ENCODE assay signal across 15 mouse cellular contexts in genomic region chr19:21821877-21822276, GRCm38 (mm10). TPM values are rescaled to one million over a fixed set of nuclear protein-coding genes. Genes with fewer than 3 reads are reported as not detected.
DNase-seq lines count a peak whose midpoint lies in the region; ATAC-seq and TF ChIP-seq lines count a peak whose summit lies in the region.
"Had no signal": no experiment of that assay in that cellular context is flagged by ENCODE, and none has a peak within 500 bp of the region (broad histone marks: within the 10 kb centered on the region; RNA-seq: fewer than 3 reads in every experiment).

No protein-coding gene starts in this region.

- no peak for TF ChIP-seq CTCF in kidney, postnatal 0 days (IDR thresholded peaks at IDR 0.05; ENCODE audit: low read depth)

- no peak overlapping the region for H3K9ac ChIP-seq in heart, embryonic 13.5 days
- H3K9ac ChIP-seq in kidney, postnatal 0 days (ENCODE audit: low read depth, low read length): no peak overlapping the region
- no peak overlapping the region for H3K9ac ChIP-seq in forebrain, embryonic 16.5 days (replicated peaks; ENCODE audit: low read depth, low read length)
- H3K9ac ChIP-seq: midbrain, embryonic 15.5 days; neural tube, embryonic 13.5 days had no signal

- peaks cover 13% of the 10 kb centered on the region for H3K4me1 ChIP-seq in heart, embryonic 10.5 days
- H3K4me1 ChIP-seq in heart, embryonic 13.5 days: peaks cover 38% of the 10 kb centered on the region
- H3K4me1 ChIP-seq in kidney, postnatal 0 days (replicated peaks; ENCODE audit: insufficient read depth, low read length): no peaks in the 10 kb centered on the region
- no peaks in the 10 kb centered on the region for H3K4me1 ChIP-seq in forebrain, embryonic 10.5 days
- no peaks in the 10 kb centered on the region for H3K4me1 ChIP-seq in forebrain, embryonic 16.5 days (replicated peaks; ENCODE audit: control insufficient read depth, insufficient read depth, low read length)
- H3K4me1 ChIP-seq: midbrain, embryonic 15.5 days; neural tube, embryonic 13.5 days had no signal

- peak; percentile 24 to 60 for DNase-seq in adrenal gland, adult (ENCODE audit: inconsistent age in 2 of 2, low spot score in 1 of 2)
- DNase-seq in adrenal gland, postnatal 10 days: no peak
- peak; percentile 18 for DNase-seq in heart, adult 8-10 months (ENCODE audit: low spot score)
- DNase-seq in heart, embryonic 10.5 days (ENCODE audit: low spot score): no peak
- DNase-seq in kidney, postnatal 0 days (ENCODE audit: low spot score): peak; percentile 56
- no peak for DNase-seq in forebrain, embryonic 10.5 days (ENCODE audit: extremely low spot score, low spot score)
- DNase-seq: adrenal gland, postnatal 25 days; thymus, adult 18-20 months had no signal

- 76% methylated on average over 6 of the region's 6 CpGs for WGBS in heart, embryonic 10.5 days
- 48% methylated on average over 6 of the region's 6 CpGs for WGBS in heart, embryonic 13.5 days
- WGBS in kidney, postnatal 0 days: 36% methylated on average over 6 of the region's 6 CpGs
- WGBS in forebrain, embryonic 10.5 days: 91% methylated on average over 6 of the region's 6 CpGs
- WGBS in forebrain, embryonic 16.5 days: 82% methylated on average over 6 of the region's 6 CpGs

- ATAC-seq in heart, embryonic 13.5 days (ENCODE audit: extremely low read depth, insufficient number of reproducible peaks, low FRiP score, low TSS enrichment): no peak
- ATAC-seq in kidney, postnatal 0 days (replicated peaks; ENCODE audit: low FRiP score, low read depth): no peak
- no peak for ATAC-seq in forebrain, embryonic 16.5 days
- ATAC-seq: forebrain, embryonic 14.5 days; intestine, embryonic 16.5 days; midbrain, embryonic 15.5 days; Patski had no signal

- no peak overlapping the region for H3K27ac ChIP-seq in heart, embryonic 10.5 days
- H3K27ac ChIP-seq in heart, embryonic 13.5 days (replicated peaks): peak overlapping the region; percentile 56; the same call in 1 of the 2 replicates
- no peak overlapping the region for H3K27ac ChIP-seq in kidney, postnatal 0 days
- no peak overlapping the region for H3K27ac ChIP-seq in forebrain, embryonic 10.5 days
- H3K27ac ChIP-seq in forebrain, embryonic 16.5 days (ENCODE audit: low read length): no peak overlapping the region
- H3K27ac ChIP-seq: midbrain, embryonic 15.5 days; neural tube, embryonic 13.5 days had no signal

- no peak overlapping the region for H3K4me3 ChIP-seq in heart, embryonic 10.5 days
- no peak overlapping the region for H3K4me3 ChIP-seq in heart, embryonic 13.5 days
- H3K4me3 ChIP-seq in kidney, postnatal 0 days (replicated peaks; ENCODE audit: low read depth, low read length): no peak overlapping the region
- H3K4me3 ChIP-seq in forebrain, embryonic 10.5 days: no peak overlapping the region
- H3K4me3 ChIP-seq in forebrain, embryonic 16.5 days (replicated peaks; ENCODE audit: low read length): no peak overlapping the region
- H3K4me3 ChIP-seq: midbrain, embryonic 15.5 days; neural tube, embryonic 13.5 days had no signal

- H3K27me3 ChIP-seq in heart, embryonic 10.5 days (ENCODE audit: insufficient read depth, poor library complexity, severe bottlenecking): no peaks in the 10 kb centered on the region
- H3K27me3 ChIP-seq in heart, embryonic 13.5 days (replicated peaks): no peaks in the 10 kb centered on the region
- H3K27me3 ChIP-seq in kidney, postnatal 0 days (ENCODE audit: insufficient read depth, low read length): no peaks in the 10 kb centered on the region
- no peaks in the 10 kb centered on the region for H3K27me3 ChIP-seq in forebrain, embryonic 10.5 days (ENCODE audit: poor library complexity, severe bottlenecking)
- no peaks in the 10 kb centered on the region for H3K27me3 ChIP-seq in forebrain, embryonic 16.5 days (replicated peaks; ENCODE audit: control insufficient read depth, insufficient read depth, low read length)
- H3K27me3 ChIP-seq: midbrain, embryonic 15.5 days; neural tube, embryonic 13.5 days; Patski had no signal

- peaks cover 73% of the 10 kb centered on the region for H3K36me3 ChIP-seq in heart, embryonic 10.5 days
- peaks cover 71% of the 10 kb centered on the region for H3K36me3 ChIP-seq in heart, embryonic 13.5 days
- peaks cover 26% of the 10 kb centered on the region for H3K36me3 ChIP-seq in kidney, postnatal 0 days (ENCODE audit: insufficient read depth, low read length)
- peaks cover 96% of the 10 kb centered on the region for H3K36me3 ChIP-seq in forebrain, embryonic 10.5 days (replicated peaks)
- peaks cover 20% of the 10 kb centered on the region for H3K36me3 ChIP-seq in forebrain, embryonic 16.5 days (ENCODE audit: control insufficient read depth, insufficient read depth)

- H3K4me2 ChIP-seq in heart, embryonic 13.5 days: no peak overlapping the region
- no peak overlapping the region for H3K4me2 ChIP-seq in kidney, postnatal 0 days (ENCODE audit: low read length)
- H3K4me2 ChIP-seq in forebrain, embryonic 16.5 days (ENCODE audit: low read length): no peak overlapping the region
- H3K4me2 ChIP-seq: midbrain, embryonic 15.5 days; neural tube, embryonic 13.5 days had no signal

- no peaks in the 10 kb centered on the region for H3K9me3 ChIP-seq in heart, embryonic 10.5 days
- H3K9me3 ChIP-seq in heart, embryonic 13.5 days: no peaks in the 10 kb centered on the region
- H3K9me3 ChIP-seq in kidney, postnatal 0 days (replicated peaks; ENCODE audit: low read length): no peaks in the 10 kb centered on the region
- no peaks in the 10 kb centered on the region for H3K9me3 ChIP-seq in forebrain, embryonic 10.5 days
- H3K9me3 ChIP-seq in forebrain, embryonic 16.5 days (ENCODE audit: control insufficient read depth, low read length): no peaks in the 10 kb centered on the region
- H3K9me3 ChIP-seq: midbrain, embryonic 15.5 days; neural tube, embryonic 13.5 days had no signal

RNA-seq across cellular contexts. Expression of gene Cemip2, which starts 43.7 kb away (rescaled TPM):
- 10 to 100 TPM; 23.4 to 25.9 TPM for total RNA-seq in adrenal gland, postnatal 10 days (2021)
- total RNA-seq in heart, adult 8-10 months (2022): 10 to 100 TPM; 10.2 to 11.5 (median 10.8) TPM
- 63.1 and 110 TPM in 2 replicates for polyA plus RNA-seq in heart, embryonic 10.5 days (2016; fragmentation: Nextera tagmentation; extraction: Ambion mirVana)
- 55.2 and 58.9 TPM in 2 replicates for polyA plus RNA-seq in heart, embryonic 13.5 days (2015; fragmentation: Nextera tagmentation; extraction: Ambion mirVana)
- 14.1 and 16.3 TPM in 2 replicates for polyA plus RNA-seq in kidney, postnatal 0 days (2015; fragmentation: Nextera tagmentation; extraction: Ambion mirVana)
- 56.4 and 58.7 TPM in 2 replicates for polyA plus RNA-seq in forebrain, embryonic 10.5 days (2016; fragmentation: Nextera tagmentation; extraction: Ambion mirVana)
- polyA plus RNA-seq in forebrain, embryonic 16.5 days (2015; fragmentation: Nextera tagmentation; extraction: Ambion mirVana): 37.2 and 37.6 TPM in 2 replicates

Comparison
In these comparisons a context has a peak if more than half of its experiments do, and no peak if none do; other contexts are left out.
1. DNase-seq: peak in adrenal gland, adult (2 of 2), heart, adult 8-10 months (single experiment) and kidney, postnatal 0 days (single experiment); none in adrenal gland, postnatal 10 days (single experiment), heart, embryonic 10.5 days (single experiment) and forebrain, embryonic 10.5 days (single experiment).